Mouse (Mus musculus) testis, adult 2 months (tissue): ENCODE measurements around the gene Ston2.

Experiments
- CTCF ChIP-seq: fragments of 200-500 bp; IDR thresholded peaks from 2 replicates; pipeline ENCODE4 v1.5.1; 2012; ENCODE audit warnings: low read depth, mild to moderate bottlenecking, inconsistent platforms, low read length, moderate library complexity; ENCODE audit not compliant: control insufficient read depth, insufficient read depth, insufficient replicate concordance
- POLR2A ChIP-seq: fragments of 200-500 bp; IDR thresholded peaks from 2 replicates; pipeline ENCODE4 v1.6.1; 2012; ENCODE audit warnings: low read depth, mild to moderate bottlenecking, inconsistent platforms, low read length, moderate library complexity; ENCODE audit not compliant: control insufficient read depth

GRCm38 (mm10) chr12:91833939-91834333 is 45.7 kb upstream of the Ston2 start:
- no peak for TF ChIP-seq CTCF
- TF ChIP-seq POLR2A = no peak
